Mouse (Mus musculus) midbrain, postnatal 0 days (tissue): Measurements from ENCODE around the gene B3galt5. TPM values are rescaled to one million over a fixed set of nuclear protein-coding genes. Genes with fewer than 3 reads are reported as not detected.

Source experiments
- ATAC-seq: fragments of 200-750 bp; cut with Nextera tagmentation; 2 replicates; pipeline ENCODE4 v1.8.0; 2017; ENCODE audit warnings: moderate number of reproducible peaks, mild to moderate bottlenecking, moderate TSS enrichment, moderate library complexity; ENCODE audit not compliant: low FRiP score
- DNase-seq: peaks from one replicate; pipeline ENCODE4 v3.0.0-alpha.2; 2015; ENCODE audit warnings: low spot score
- H3K27ac ChIP-seq: fragments of 300-500 bp; sonication (generic); 2 replicates; pipeline ENCODE4 v1.5.1; 2014; ENCODE audit warnings: low read depth, mild to moderate bottlenecking, low read length, mixed read lengths
- H3K27me3 ChIP-seq: fragments of 300-500 bp; sonication (generic); 2 replicates; pipeline ENCODE4 v1.6.1; 2014; ENCODE audit warnings: low read length, control low read depth, mixed read lengths; ENCODE audit not compliant: insufficient read depth
- H3K36me3 ChIP-seq: fragments of 300-500 bp; sonication (generic); 2 replicates; pipeline ENCODE4 v1.6.1; 2014; ENCODE audit warnings: low read length, control low read depth, mixed read lengths; ENCODE audit not compliant: insufficient read depth
- H3K4me1 ChIP-seq: fragments of 300-500 bp; sonication (generic); 2 replicates; pipeline ENCODE4 v1.6.1; 2014; ENCODE audit warnings: mild to moderate bottlenecking, control low read depth, antibody characterized with exemption, low read length, mixed read lengths; ENCODE audit not compliant: insufficient read depth
- H3K4me2 ChIP-seq: fragments of 300-500 bp; sonication (generic); 2 replicates; pipeline ENCODE4 v1.6.1; 2014; ENCODE audit warnings: low read depth, mild to moderate bottlenecking, low read length, mixed read lengths; ENCODE audit not compliant: poor library complexity, severe bottlenecking
- H3K4me3 ChIP-seq: fragments of 300-500 bp; sonication (generic); 2 replicates; pipeline ENCODE4 v1.5.1; 2014; ENCODE audit warnings: low read depth, mild to moderate bottlenecking, low read length, moderate library complexity
- H3K9ac ChIP-seq: fragments of 300-500 bp; sonication (generic); replicated peaks from 2 replicates; pipeline ENCODE4 v1.6.1; 2014; ENCODE audit warnings: mild to moderate bottlenecking, low read length, moderate library complexity, mixed read lengths; ENCODE audit not compliant: poor library complexity, severe bottlenecking
- H3K9me3 ChIP-seq: fragments of 300-500 bp; sonication (generic); 2 replicates; pipeline ENCODE4 v1.6.1; 2016; ENCODE audit warnings: low read length, control low read depth
- CTCF ChIP-seq: IDR thresholded peaks from 2 replicates; pipeline ENCODE4 v1.5.1; 2016; ENCODE audit warnings: antibody characterized with exemption, mild to moderate bottlenecking
- WGBS: fragments of 180-500 bp; shearing (Covaris S2); extraction: QIAGEN DNeasy Blood & Tissue Kit; methylation state at CpG from one replicate; pipeline ENCODE4 v1.1.7; 2014; 5-methylcytosine and 5-hydroxymethylcytosine counted together
- polyA plus RNA-seq: library from polyadenylated mRNA; unstranded; fragments of >200 nt; fragmentation: Nextera tagmentation; extraction: Ambion mirVana; gene quantifications from 2 replicates; pipeline ENCODE4 v1.2.1, GENCODE M21; 2015
- total RNA-seq: library from RNA; depleted of rRNA; stranded (reverse); fragments of >200 nt; gene quantifications from 2 replicates; pipeline ENCODE4 v1.2.3, GENCODE M21; 2014

B3galt5 gene
- total and polyA plus RNA-seq, 2 experiments from 2014 or later = 6.1 to 9.0 TPM

DNA sequence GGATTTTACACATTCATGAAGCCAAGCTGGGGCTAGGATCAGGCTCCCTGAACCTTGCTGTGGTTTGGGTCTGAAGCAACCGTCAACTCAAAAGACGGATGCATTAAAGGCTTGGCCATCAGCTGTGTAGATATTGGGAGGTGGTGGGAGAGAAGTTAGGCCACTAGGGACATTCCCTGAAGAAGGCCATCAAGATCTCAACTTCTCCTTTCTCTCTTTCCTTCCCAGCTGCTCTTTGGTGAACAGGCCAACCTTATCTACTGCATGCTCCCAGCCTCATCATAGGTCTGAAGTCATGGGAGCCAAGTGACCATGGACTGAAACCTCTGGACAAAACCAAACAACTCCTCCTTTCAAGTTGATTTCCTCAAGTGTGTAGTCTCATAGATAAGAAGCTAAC lies 115.9 kb downstream of the B3galt5 start:
- no peak for ATAC-seq
- WGBS = 96% methylated on average over 2 of the region's 2 CpGs
- no peak for TF ChIP-seq CTCF

DNA sequence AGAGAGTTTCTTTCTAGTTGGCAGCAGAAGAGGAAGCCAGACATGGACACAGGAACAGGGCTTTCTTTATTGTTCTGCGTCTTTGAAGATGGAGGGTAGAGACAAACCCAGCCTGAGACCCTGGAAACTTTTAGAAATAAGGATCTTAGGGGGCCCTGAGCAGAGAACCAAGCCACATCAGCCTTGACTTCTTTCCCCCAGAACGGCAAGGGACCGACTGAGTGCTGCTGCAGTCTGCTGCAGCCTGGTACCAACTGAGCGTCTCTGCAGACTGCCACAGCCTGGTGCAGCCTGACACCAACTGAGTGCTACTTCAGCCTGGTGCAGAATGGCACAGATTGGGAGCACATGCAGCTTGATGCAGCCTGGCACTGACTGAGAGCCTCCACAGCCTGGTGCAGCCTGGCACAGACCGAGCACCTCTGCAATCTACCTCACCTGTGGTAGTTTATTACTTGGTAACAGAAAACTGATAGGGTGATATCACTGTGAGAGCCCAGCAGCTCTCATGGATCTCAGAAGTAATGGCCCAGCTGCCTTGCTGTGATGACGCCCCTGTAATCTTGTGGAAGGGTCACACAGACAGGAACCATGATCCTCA lies 117.8 kb downstream of the B3galt5 start:
- no peak for TF ChIP-seq CTCF
- Histone ChIP-seq H3K4me3 (no peak overlapping the region), H3K9me3 (no peaks in the 10 kb centered on the region), H3K9ac (no peak overlapping the region), H3K4me1 (no peaks in the 10 kb centered on the region), H3K4me2 (no peak overlapping the region), H3K36me3 (no peaks in the 10 kb centered on the region), H3K27me3 (no peaks in the 10 kb centered on the region), H3K27ac (no peak overlapping the region)
- 82% methylated on average over 6 of the region's 6 CpGs for WGBS
- no peak for DNase-seq
- no peak for ATAC-seq

More for the DNA sequence above, 115.9 kb downstream of the B3galt5 start:
- Histone ChIP-seq H3K4me2 (no peak overlapping the region), H3K4me1 (no peaks in the 10 kb centered on the region; the same call in 1 of the 2 replicates), H3K9me3 (no peaks in the 10 kb centered on the region), H3K27me3 (no peaks in the 10 kb centered on the region), H3K9ac (no peak overlapping the region), H3K27ac (no peak overlapping the region), H3K4me3 (no peak overlapping the region), H3K36me3 (no peaks in the 10 kb centered on the region)
- no peak for DNase-seq

DNA sequence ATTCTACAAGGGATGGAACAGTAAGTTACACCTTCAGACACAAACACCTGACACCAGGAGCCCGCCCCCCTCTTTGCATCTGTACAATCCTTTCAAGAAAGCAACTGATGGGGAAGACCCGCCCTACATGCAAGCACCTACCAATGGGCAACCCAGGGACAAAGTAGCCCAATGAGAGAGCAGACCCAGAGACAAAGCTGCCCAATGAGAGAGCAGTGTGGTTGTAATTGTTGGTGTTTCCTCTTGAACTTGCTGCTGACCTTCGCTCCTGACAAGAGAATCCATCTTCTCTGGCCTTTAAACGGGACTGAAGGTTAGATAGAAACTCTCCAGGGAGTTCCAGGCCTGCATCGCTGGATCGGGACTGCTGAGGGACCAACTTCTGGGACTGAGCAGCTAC lies 118.4 kb downstream of the B3galt5 start:
- Histone ChIP-seq H3K27me3 (no peaks in the 10 kb centered on the region), H3K4me1 (no peaks in the 10 kb centered on the region), H3K27ac (no peak overlapping the region), H3K4me2 (no peak overlapping the region), H3K4me3 (no peak overlapping the region), H3K9me3 (no peaks in the 10 kb centered on the region), H3K9ac (no peak overlapping the region), H3K36me3 (no peaks in the 10 kb centered on the region)
- WGBS = 46% methylated on average over 6 of the region's 6 CpGs
- no peak for TF ChIP-seq CTCF
- DNase-seq = no peak
- peak; percentile 31; the same call in 1 of the 2 replicates for ATAC-seq

DNA sequence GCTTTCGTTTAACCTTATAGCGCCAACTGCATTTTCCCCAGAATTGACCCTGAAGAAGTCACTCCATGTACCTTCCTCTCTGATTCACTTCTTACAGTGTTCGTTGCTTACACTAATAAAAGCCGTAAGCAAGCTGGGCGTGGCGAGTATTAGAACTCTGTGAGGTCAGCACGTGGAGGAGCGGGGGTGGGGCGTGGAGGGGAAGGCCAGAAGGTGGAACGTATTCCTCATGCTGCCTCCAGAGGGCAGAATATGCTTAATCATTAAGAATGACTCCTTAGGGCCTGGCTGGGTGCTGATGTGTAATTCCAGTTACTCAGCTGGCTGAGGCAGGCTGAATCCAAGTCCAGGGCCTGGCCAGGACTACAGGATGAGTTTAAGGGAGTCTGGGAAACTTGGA lies 122.3 kb downstream of the B3galt5 start:
- WGBS = 15% methylated on average over 10 of the region's 10 CpGs
- peak; percentile 63 for TF ChIP-seq CTCF
- ATAC-seq = no peak

DNA sequence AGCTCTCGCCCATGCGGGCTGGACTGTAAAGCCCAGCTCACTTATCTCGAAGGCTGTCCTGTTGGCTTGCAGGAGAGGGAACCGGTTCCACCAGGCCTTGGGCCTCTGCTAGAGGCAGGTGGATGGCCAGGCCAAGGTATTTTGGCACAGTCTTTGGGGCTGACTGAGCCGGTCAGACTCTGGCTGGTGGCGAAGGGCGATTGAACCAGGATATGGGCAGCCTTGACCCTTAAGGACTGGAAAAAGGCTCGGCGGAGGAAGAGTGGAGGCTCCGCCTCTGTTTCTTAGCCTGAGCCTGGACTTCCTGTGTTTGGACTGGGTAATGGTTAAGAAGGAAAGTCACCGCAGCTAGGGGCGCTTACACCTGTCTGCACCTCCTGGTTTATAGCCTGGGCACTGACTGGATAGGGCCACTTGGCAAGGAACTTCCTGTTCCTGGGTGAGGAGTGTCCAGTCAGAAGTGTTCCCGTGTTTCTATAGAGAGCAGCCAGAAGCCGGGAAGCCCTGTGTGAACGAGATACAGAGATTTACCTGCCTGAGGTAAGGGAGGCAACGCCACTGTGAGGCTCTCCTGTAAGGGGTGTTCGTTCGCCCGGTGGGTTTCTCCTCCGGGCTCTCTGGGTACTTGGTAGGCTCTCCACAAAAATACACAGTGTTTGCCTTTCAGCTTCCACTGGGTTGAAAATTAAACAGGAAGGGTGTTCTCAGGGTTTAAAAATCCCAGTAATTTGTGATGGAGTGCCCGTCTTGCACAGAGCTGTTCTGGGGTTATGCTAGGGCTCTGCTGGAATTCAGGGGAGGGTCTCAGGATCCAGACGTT lies 125.9 kb downstream of the B3galt5 start:
- H3K36me3 ChIP-seq = no peaks in the 10 kb centered on the region
- no peaks in the 10 kb centered on the region for H3K27me3 ChIP-seq
- no peaks in the 10 kb centered on the region for H3K9me3 ChIP-seq
- no peak overlapping the region for H3K27ac ChIP-seq
- ATAC-seq = no peak
- TF ChIP-seq CTCF = no peak
- no peak overlapping the region for H3K4me3 ChIP-seq
- H3K4me1 ChIP-seq = no peaks in the 10 kb centered on the region
- H3K4me2 ChIP-seq = no peak overlapping the region
- no peak for DNase-seq
- H3K9ac ChIP-seq = no peak overlapping the region
- 85% methylated on average over 22 of the region's 22 CpGs for WGBS

More for the DNA sequence above, 122.3 kb downstream of the B3galt5 start:
- no peak overlapping the region for H3K27ac ChIP-seq
- H3K36me3 ChIP-seq = no peaks in the 10 kb centered on the region
- peak overlapping the region; percentile 11; the same call in 1 of the 2 replicates for H3K4me3 ChIP-seq
- DNase-seq = peak; percentile 73
- H3K9me3 ChIP-seq = no peaks in the 10 kb centered on the region
- H3K9ac ChIP-seq = no peak overlapping the region
- H3K4me2 ChIP-seq = peak overlapping the region; percentile 42
- H3K4me1 ChIP-seq = no peaks in the 10 kb centered on the region
- H3K27me3 ChIP-seq = no peaks in the 10 kb centered on the region

DNA sequence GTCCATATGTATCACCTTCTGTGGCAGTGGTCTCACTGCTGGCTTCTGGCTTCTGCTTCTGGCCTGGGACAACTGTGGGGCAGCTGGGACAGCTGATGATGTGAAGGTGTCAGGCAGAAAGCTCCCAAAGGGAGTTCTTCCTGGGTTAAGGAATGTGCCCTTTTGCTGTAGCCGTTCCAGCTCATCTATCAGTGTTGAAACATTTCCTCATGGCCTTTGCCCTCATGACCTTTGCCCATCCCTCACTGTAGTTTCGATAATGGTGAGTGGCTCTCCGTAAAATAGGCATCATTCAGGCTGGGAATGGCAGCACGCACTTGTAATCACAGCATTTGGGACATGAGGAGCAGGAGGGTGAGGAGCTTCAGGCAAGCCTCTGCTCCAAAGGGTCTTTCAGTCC lies 127.3 kb downstream of the B3galt5 start:
- H3K27me3 ChIP-seq = no peaks in the 10 kb centered on the region

More for the DNA sequence above, 127.3 kb downstream of the B3galt5 start:
- Histone ChIP-seq H3K4me2 (no peak overlapping the region), H3K4me1 (no peaks in the 10 kb centered on the region), H3K9me3 (no peaks in the 10 kb centered on the region), H3K4me3 (no peak overlapping the region), H3K9ac (no peak overlapping the region), H3K27ac (no peak overlapping the region), H3K36me3 (no peaks in the 10 kb centered on the region)
- DNase-seq = no peak
- WGBS = 82% methylated on average over 4 of the region's 4 CpGs
- no peak for TF ChIP-seq CTCF
- no peak for ATAC-seq
